Mouse (Mus musculus) MEL (cell line): ENCODE measurements around the gene Napsa. TPM values are rescaled to one million over a fixed set of nuclear protein-coding genes. Genes with fewer than 3 reads are reported as not detected.

Experiments
- DNase-seq: peaks from one replicate; pipeline ENCODE4 v3.0.0; 2011; ENCODE audit warnings: low read depth, low spot score
- H3K27ac ChIP-seq: 2 replicates; pipeline ENCODE4 v1.5.1; 2012; ENCODE audit warnings: low read depth, mild to moderate bottlenecking, control low read depth, low read length, moderate library complexity; ENCODE audit not compliant: control insufficient read depth
- H3K27me3 ChIP-seq, 2 experiments: fragments of 150-350 bp in 1 of 2; sonication (generic) in 1 of 2; 2 replicates each; pipeline ENCODE4 v1.6.1; 2012; ENCODE audit warnings: low read length in 2 of 2, mild to moderate bottlenecking in 2 of 2, improper control_type of control experiment in 1 of 2, moderate library complexity in 1 of 2; ENCODE audit not compliant: insufficient read depth in 2 of 2, control insufficient read depth in 1 of 2
- H3K36me3 ChIP-seq, 2 experiments: 2 replicates each; pipeline ENCODE4 v1.6.1; 2012 to 2014; ENCODE audit warnings: low read length in 2 of 2, improper control_type of control experiment in 1 of 2, inconsistent platforms in 1 of 2, mild to moderate bottlenecking in 1 of 2; ENCODE audit not compliant: insufficient read depth in 2 of 2, control insufficient read depth in 1 of 2
- H3K4me1 ChIP-seq, 2 experiments: fragments of 150-350 bp in 1 of 2; sonication (generic) in 1 of 2; 2 replicates each; pipeline ENCODE4 v1.6.1; 2012; ENCODE audit warnings: low read length in 2 of 2, improper control_type of control experiment in 1 of 2, mild to moderate bottlenecking in 1 of 2; ENCODE audit not compliant: insufficient read depth in 2 of 2, control insufficient read depth in 1 of 2
- H3K4me3 ChIP-seq, 2 experiments: fragments of 150-350 bp in 1 of 2; sonication (generic) in 1 of 2; 2 replicates each; pipeline ENCODE4 v1.5.1; 2012; ENCODE audit warnings: low read depth in 2 of 2, low read length in 2 of 2, mild to moderate bottlenecking in 2 of 2, moderate library complexity in 2 of 2, control low read depth in 1 of 2, improper control_type of control experiment in 1 of 2; ENCODE audit not compliant: control insufficient read depth in 1 of 2, insufficient read depth in 1 of 2
- H3K79me2 ChIP-seq: 2 replicates; pipeline ENCODE4 v1.6.1; 2012; ENCODE audit warnings: mild to moderate bottlenecking, low read length, moderate library complexity; ENCODE audit not compliant: control insufficient read depth, poor library complexity, insufficient read depth
- H3K9ac ChIP-seq: 2 replicates; pipeline ENCODE4 v1.6.1; 2012; ENCODE audit warnings: low read depth, mild to moderate bottlenecking, control low read depth, low read length, moderate library complexity; ENCODE audit not compliant: control insufficient read depth, poor library complexity, severe bottlenecking
- H3K9me3 ChIP-seq: fragments of 150-350 bp; sonication (generic); replicated peaks from 2 replicates; pipeline ENCODE4 v1.6.1; 2012; ENCODE audit warnings: mild to moderate bottlenecking, low read length, improper control_type of control experiment, moderate library complexity; ENCODE audit not compliant: insufficient read depth
- CHD2 ChIP-seq: IDR thresholded peaks from 2 replicates; pipeline ENCODE4 v1.6.1; 2011; ENCODE audit warnings: low read length, improper control_type of control experiment
- CTCF ChIP-seq, 3 experiments: IDR thresholded peaks in 2 of 3; conservative IDR thresholded peaks in 1 of 3; 2 replicates each; pipeline ENCODE4 v1.5.1; 2011 to 2012; ENCODE audit warnings: low read length in 3 of 3, low read depth in 2 of 3, mild to moderate bottlenecking in 2 of 3, improper control_type of control experiment in 1 of 3, inconsistent platforms in 1 of 3, mixed read lengths in 1 of 3, moderate library complexity in 1 of 3; ENCODE audit not compliant: control insufficient read depth in 1 of 3, insufficient read depth in 1 of 3, poor library complexity in 1 of 3, severe bottlenecking in 1 of 3
- ELF1 ChIP-seq: IDR thresholded peaks from 2 replicates; pipeline ENCODE4 v1.6.1; 2014; ENCODE audit warnings: low read depth, mild to moderate bottlenecking, inconsistent platforms, low read length, improper control_type of control experiment, moderate library complexity
- EP300 ChIP-seq, 2 experiments: IDR thresholded peaks; 2 replicates each; pipeline ENCODE4 v1.6.1; 2011; ENCODE audit warnings: improper control_type of control experiment in 2 of 2, low read length in 2 of 2, low read depth in 1 of 2, mild to moderate bottlenecking in 1 of 2
- GABPA ChIP-seq: IDR thresholded peaks from 2 replicates; pipeline ENCODE4 v1.6.1; 2012; ENCODE audit warnings: low read depth, mild to moderate bottlenecking, inconsistent platforms, low read length, improper control_type of control experiment, moderate library complexity
- HCFC1 ChIP-seq: IDR thresholded peaks from 2 replicates; pipeline ENCODE4 v1.6.1; 2012; ENCODE audit warnings: low read depth, mild to moderate bottlenecking, inconsistent platforms, low read length, improper control_type of control experiment, moderate library complexity
- MAFK ChIP-seq: IDR thresholded peaks from 2 replicates; pipeline ENCODE4 v1.6.1; 2011; ENCODE audit warnings: low read depth, mild to moderate bottlenecking, low read length, improper control_type of control experiment, borderline replicate concordance
- MAX ChIP-seq: IDR thresholded peaks from 2 replicates; pipeline ENCODE4 v1.6.1; 2011; ENCODE audit warnings: low read length, improper control_type of control experiment
- MAZ ChIP-seq: IDR thresholded peaks from 2 replicates; pipeline ENCODE4 v1.6.1; 2012; ENCODE audit warnings: low read depth, mild to moderate bottlenecking, inconsistent platforms, low read length, improper control_type of control experiment
- MXI1 ChIP-seq: IDR thresholded peaks from 2 replicates; pipeline ENCODE4 v1.6.1; 2011; ENCODE audit warnings: mild to moderate bottlenecking, low read depth, low read length, improper control_type of control experiment
- NELFE ChIP-seq: IDR thresholded peaks from 2 replicates; pipeline ENCODE4 v1.6.1; 2011; ENCODE audit warnings: low read depth, low read length, improper control_type of control experiment
- NRF1 ChIP-seq: IDR thresholded peaks from 2 replicates; pipeline ENCODE4 v1.6.1; 2014; ENCODE audit warnings: low read depth, mild to moderate bottlenecking, inconsistent platforms, low read length, improper control_type of control experiment, moderate library complexity; ENCODE audit not compliant: poor library complexity, insufficient read depth, severe bottlenecking
- POLR2AphosphoS2 ChIP-seq: IDR thresholded peaks from 2 replicates; pipeline ENCODE4 v1.6.1; 2011; ENCODE audit warnings: low read length, improper control_type of control experiment
- POLR2AphosphoS5 ChIP-seq: IDR thresholded peaks from 2 replicates; pipeline ENCODE4 v1.6.1; 2012; ENCODE audit warnings: low read depth, borderline replicate concordance, mild to moderate bottlenecking, inconsistent platforms, low read length, moderate library complexity, mixed read lengths
- RCOR1 ChIP-seq: IDR thresholded peaks from 2 replicates; pipeline ENCODE4 v1.6.1; 2012; ENCODE audit warnings: low read depth, mild to moderate bottlenecking, inconsistent platforms, low read length, improper control_type of control experiment
- SIN3A ChIP-seq: IDR thresholded peaks from 2 replicates; pipeline ENCODE4 v1.6.1; 2012; ENCODE audit warnings: low read length, improper control_type of control experiment, inconsistent platforms
- SMC3 ChIP-seq: IDR thresholded peaks from 2 replicates; pipeline ENCODE4 v1.6.1; 2011; ENCODE audit warnings: low read depth, low read length, improper control_type of control experiment
- TAL1 ChIP-seq: IDR thresholded peaks from 2 replicates; pipeline ENCODE4 v1.6.1; 2012; ENCODE audit warnings: mild to moderate bottlenecking, inconsistent platforms, low read length, moderate library complexity, mixed read lengths
- TBP ChIP-seq: IDR thresholded peaks from 2 replicates; pipeline ENCODE4 v1.8.0; 2011; ENCODE audit warnings: low read depth, low read length, improper control_type of control experiment
- TCF12 ChIP-seq: IDR thresholded peaks from 2 replicates; pipeline ENCODE4 v1.6.1; 2014; ENCODE audit warnings: low read depth, mild to moderate bottlenecking, inconsistent platforms, low read length, improper control_type of control experiment, moderate library complexity
- UBTF ChIP-seq: IDR thresholded peaks from 2 replicates; pipeline ENCODE4 v1.6.1; 2012; ENCODE audit warnings: low read depth, mild to moderate bottlenecking, inconsistent platforms, low read length, improper control_type of control experiment, moderate library complexity, borderline replicate concordance; ENCODE audit not compliant: insufficient read depth
- USF1 ChIP-seq: IDR thresholded peaks from 2 replicates; pipeline ENCODE4 v1.6.1; 2014; ENCODE audit warnings: low read depth, mild to moderate bottlenecking, inconsistent platforms, low read length, improper control_type of control experiment, moderate library complexity
- ZC3H11A ChIP-seq: IDR thresholded peaks from 2 replicates; pipeline ENCODE4 v1.6.1; 2012; ENCODE audit warnings: low read depth, mild to moderate bottlenecking, inconsistent platforms, low read length, improper control_type of control experiment
- ZKSCAN1 ChIP-seq: IDR thresholded peaks from 2 replicates; pipeline ENCODE4 v1.6.1; 2012; ENCODE audit warnings: low read depth, mild to moderate bottlenecking, inconsistent platforms, low read length, improper control_type of control experiment, moderate library complexity
- polyA plus RNA-seq, 2 experiments: library from polyadenylated mRNA; stranded (reverse) in 1 of 2; unstranded in 1 of 2; fragments of >175 nt in 1 of 2; fragments of >200 nt in 1 of 2; gene quantifications; 2 replicates each; pipeline versions ENCODE4 v1.2.1 to v1.2.4; 2012; ENCODE audit warnings: low replicate concordance in 2 of 2, low read depth in 1 of 2; ENCODE audit not compliant: insufficient read length in 2 of 2, insufficient read depth in 1 of 2, missing spikeins in 1 of 2
- total RNA-seq: library from RNA; depleted of rRNA; stranded (reverse); fragments of 300-350 nt; gene quantifications from 2 replicates; pipeline ENCODE4 v1.2.3, GENCODE M21; 2012

Napsa gene
- total and polyA plus RNA-seq, 3 experiments: 0.33 TPM; not detected in 2

DNA sequence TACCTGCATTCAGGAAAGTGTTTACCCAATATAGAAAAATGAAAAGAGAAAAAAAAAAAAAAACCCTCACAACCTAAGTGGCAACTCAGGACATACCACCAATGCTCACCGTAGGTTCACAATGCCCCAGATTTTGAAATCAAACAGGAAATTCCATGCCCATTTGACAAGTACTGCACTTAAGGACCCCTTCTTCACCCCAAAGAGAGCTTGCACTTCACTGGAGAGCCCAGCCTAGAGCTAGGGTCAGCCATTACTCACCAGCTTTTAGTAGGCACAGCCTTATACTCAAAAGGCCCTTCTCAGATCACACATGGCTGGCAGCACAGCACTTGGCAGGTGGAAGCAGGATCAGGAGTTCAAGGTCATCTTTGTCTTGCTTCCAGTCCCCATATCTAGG lies 11.0 kb downstream of the Napsa start:
- Histone ChIP-seq H3K79me2 (no peaks in the 10 kb centered on the region), H3K4me1 (0 out of 4 replicates have a peak, but pooled peaks cover 0 to 3% of the 10 kb centered on the region in 2 experiments), H3K27ac (no peak overlapping the region), H3K27me3 (no peaks in the 10 kb centered on the region), H3K36me3 (no peaks in the 10 kb centered on the region)
- DNase-seq: no peak
- no peak for TF ChIP-seq TBP
- TF ChIP-seq, all 39 proteins: peak for 0
- no peak overlapping the region for H3K9ac ChIP-seq
- no peak overlapping the region for H3K4me3 ChIP-seq
- no peaks in the 10 kb centered on the region for H3K9me3 ChIP-seq

- TF ChIP-seq UBTF: no peak
- no peak for TF ChIP-seq USF1
- TF ChIP-seq GABPA: no peak
- no peak for TF ChIP-seq POLR2AphosphoS2
- TF ChIP-seq CTCF (IDR thresholded peaks at IDR 0.05 in 2 of 3, conservative IDR thresholded peaks at IDR 0.05 in 1 of 3; ENCODE audit: control insufficient read depth in 1 of 3, insufficient read depth in 1 of 3, low read depth in 2 of 3, low read length in 3 of 3, poor library complexity in 1 of 3, severe bottlenecking in 1 of 3): no peak
- no peak for TF ChIP-seq CHD2
- TF ChIP-seq ZKSCAN1: no peak
- TF ChIP-seq ZC3H11A: no peak
- TF ChIP-seq ELF1: no peak
- TF ChIP-seq HCFC1: no peak
- no peak for TF ChIP-seq SIN3A
- TF ChIP-seq TAL1: no peak
- TF ChIP-seq, all 39 proteins: peak for 0
- Histone ChIP-seq H3K4me1 (0 out of 4 replicates have a peak, but pooled peaks cover 0 to 3% of the 10 kb centered on the region in 2 experiments), H3K9ac (no peak overlapping the region), H3K9me3 (no peaks in the 10 kb centered on the region), H3K36me3 (no peaks in the 10 kb centered on the region), H3K4me3 (no peak overlapping the region), H3K79me2 (no peaks in the 10 kb centered on the region), H3K27me3 (no peaks in the 10 kb centered on the region), H3K27ac (no peak overlapping the region)
- DNase-seq: no peak
Observed at GRCm38 (mm10) chr7:44584265-44584804, 12.2 kb downstream of the Napsa start.

DNA sequence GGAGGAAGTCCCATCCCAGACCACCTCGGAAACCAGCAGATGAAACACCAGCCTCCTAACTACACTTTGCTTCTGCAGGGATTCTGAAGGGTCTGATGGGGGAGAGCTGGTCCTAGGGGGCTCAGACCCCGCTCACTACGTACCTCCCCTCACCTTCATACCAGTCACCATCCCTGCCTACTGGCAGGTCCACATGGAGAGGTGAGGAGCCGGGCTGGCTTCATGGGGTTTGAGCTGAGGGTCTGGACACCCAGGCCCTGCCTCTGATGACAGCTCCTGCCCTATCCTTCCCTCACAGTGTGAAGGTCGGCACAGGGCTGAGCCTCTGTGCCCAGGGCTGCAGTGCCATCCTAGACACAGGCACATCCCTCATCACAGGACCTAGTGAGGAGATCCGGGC lies 12.7 kb downstream of the Napsa start:
- TF ChIP-seq MXI1 (no peak), CHD2 (no peak), MAZ (no peak), EP300 (IDR thresholded peaks at IDR 0.05; ENCODE audit: low read depth in 1 of 2, low read length in 2 of 2) (no peak), SMC3 (no peak), UBTF (no peak), NELFE (no peak), RCOR1 (no peak), TBP (no peak), GABPA (no peak), SIN3A (no peak), MAX (no peak), POLR2AphosphoS5 (no peak), TCF12 (no peak), MAFK (no peak), ZKSCAN1 (no peak), NRF1 (no peak)
- no peaks in the 10 kb centered on the region for H3K27me3 ChIP-seq

More for the DNA sequence above, 12.7 kb downstream of the Napsa start:
- Histone ChIP-seq H3K9ac (no peak overlapping the region), H3K9me3 (no peaks in the 10 kb centered on the region), H3K4me1 (0 out of 4 replicates have a peak, but pooled peaks cover 0 to 3% of the 10 kb centered on the region in 2 experiments), H3K79me2 (no peaks in the 10 kb centered on the region), H3K27ac (no peak overlapping the region), H3K4me3 (no peak overlapping the region), H3K36me3 (no peaks in the 10 kb centered on the region)
- DNase-seq: no peak
